Mouse (Mus musculus): ENCODE measurements around the gene Lingo2. TPM values are rescaled to one million over a fixed set of nuclear protein-coding genes. Genes with fewer than 3 reads are reported as not detected.
A peak's percentile ranks its signal among the peaks of the same experiment; 100 is the strongest.

The Lingo2 gene
- polyA plus RNA-seq, 1 experiment from 2014 or later, result 1.1 TPM

GRCm38 (mm10) chr4:36435211-36435610 is 516.3 kb downstream of the Lingo2 start:
- H3K36me3 ChIP-seq, result no peaks in the 10 kb centered on the region
- DNase-seq (ENCODE audit: low spot score), result no peak
- no peaks in the 10 kb centered on the region for H3K9me3 ChIP-seq (replicated peaks)
- H3K27me3 ChIP-seq (ENCODE audit: low read depth, poor library complexity, severe bottlenecking), result no peaks in the 10 kb centered on the region
- no peaks in the 10 kb centered on the region for H3K4me1 ChIP-seq
- no peak overlapping the region for H3K27ac ChIP-seq (replicated peaks)
- no peak overlapping the region for H3K4me3 ChIP-seq
- 91% methylated on average over 3 of the region's 3 CpGs for WGBS

- Histone ChIP-seq H3K27ac (replicated peaks) (no peak overlapping the region), H3K9me3 (replicated peaks) (no peaks in the 10 kb centered on the region), H3K27me3 (ENCODE audit: low read depth, poor library complexity, severe bottlenecking) (no peaks in the 10 kb centered on the region), H3K4me1 (no peaks in the 10 kb centered on the region), H3K4me3 (no peak overlapping the region), H3K36me3 (no peaks in the 10 kb centered on the region)
- DNase-seq (ENCODE audit: low spot score), result no peak
- whole genome bisulfite sequencing, result 72% methylated on average over 5 of the region's 5 CpGs
Observed at GRCm38 (mm10) chr4:36426192-36426591, 525.4 kb downstream of the Lingo2 start.

- no peak overlapping the region for H3K27ac ChIP-seq (replicated peaks)
- no peaks in the 10 kb centered on the region for H3K36me3 ChIP-seq
- 89% methylated on average over 3 of the region's 3 CpGs for WGBS
- DNase-seq (ENCODE audit: low spot score), result no peak
- H3K4me1 ChIP-seq, result no peaks in the 10 kb centered on the region
- H3K4me3 ChIP-seq, result no peak overlapping the region
- H3K27me3 ChIP-seq (ENCODE audit: low read depth, poor library complexity, severe bottlenecking), result no peaks in the 10 kb centered on the region
- no peaks in the 10 kb centered on the region for H3K9me3 ChIP-seq (replicated peaks)
Observed at GRCm38 (mm10) chr4:36407350-36407749, 544.2 kb downstream of the Lingo2 start.

- no peaks in the 10 kb centered on the region for H3K4me1 ChIP-seq
- no peaks in the 10 kb centered on the region for H3K27me3 ChIP-seq (ENCODE audit: low read depth, poor library complexity, severe bottlenecking)
- no peak overlapping the region for H3K27ac ChIP-seq (replicated peaks)
- H3K9me3 ChIP-seq (replicated peaks), result no peaks in the 10 kb centered on the region
- H3K4me3 ChIP-seq, result no peak overlapping the region
- no peaks in the 10 kb centered on the region for H3K36me3 ChIP-seq
- WGBS, result 86% methylated on average over 3 of the region's 3 CpGs
- DNase-seq (ENCODE audit: low spot score), result no peak
Observed at GRCm38 (mm10) chr4:36368925-36369324, 582.6 kb downstream of the Lingo2 start.

- no peak for DNase-seq (ENCODE audit: low spot score)
- Histone ChIP-seq H3K36me3 (no peaks in the 10 kb centered on the region), H3K27me3 (ENCODE audit: low read depth, poor library complexity, severe bottlenecking) (no peaks in the 10 kb centered on the region), H3K9me3 (replicated peaks) (no peaks in the 10 kb centered on the region), H3K4me1 (no peaks in the 10 kb centered on the region), H3K27ac (replicated peaks) (no peak overlapping the region), H3K4me3 (no peak overlapping the region)
- 94% methylated on average over 2 of the region's 2 CpGs for WGBS
Observed at GRCm38 (mm10) chr4:36354401-36354800, 597.1 kb downstream of the Lingo2 start.

- Histone ChIP-seq H3K4me3 (no peak overlapping the region), H3K36me3 (no peaks in the 10 kb centered on the region), H3K4me1 (no peaks in the 10 kb centered on the region), H3K27ac (replicated peaks) (no peak overlapping the region), H3K9me3 (replicated peaks) (no peaks in the 10 kb centered on the region), H3K27me3 (ENCODE audit: low read depth, poor library complexity, severe bottlenecking) (no peaks in the 10 kb centered on the region)
- DNase-seq (ENCODE audit: low spot score), result no peak
- 90% methylated on average over 1 of the region's 1 CpGs for WGBS
Observed at GRCm38 (mm10) chr4:36331741-36332140, 619.8 kb downstream of the Lingo2 start.

GRCm38 (mm10) chr4:36325603-36326002 is 625.9 kb downstream of the Lingo2 start:
- Histone ChIP-seq H3K27ac (replicated peaks) (no peak overlapping the region), H3K9me3 (replicated peaks) (no peaks in the 10 kb centered on the region), H3K4me3 (no peak overlapping the region), H3K27me3 (ENCODE audit: low read depth, poor library complexity, severe bottlenecking) (no peaks in the 10 kb centered on the region), H3K36me3 (no peaks in the 10 kb centered on the region), H3K4me1 (no peaks in the 10 kb centered on the region)
- DNase-seq (ENCODE audit: low spot score), result no peak

GRCm38 (mm10) chr4:36313067-36313466 is 638.5 kb downstream of the Lingo2 start:
- WGBS, result 74% methylated on average over 2 of the region's 2 CpGs
- H3K4me3 ChIP-seq, result no peak overlapping the region
- no peaks in the 10 kb centered on the region for H3K36me3 ChIP-seq
- DNase-seq (ENCODE audit: low spot score), result no peak
- no peaks in the 10 kb centered on the region for H3K9me3 ChIP-seq (replicated peaks)
- H3K4me1 ChIP-seq, result no peaks in the 10 kb centered on the region; the same call in 1 of the 2 replicates
- H3K27me3 ChIP-seq (ENCODE audit: low read depth, poor library complexity, severe bottlenecking), result no peaks in the 10 kb centered on the region
- no peak overlapping the region for H3K27ac ChIP-seq (replicated peaks)

- no peaks in the 10 kb centered on the region; the same call in 1 of the 2 replicates for H3K4me1 ChIP-seq
- no peaks in the 10 kb centered on the region for H3K36me3 ChIP-seq
- no peaks in the 10 kb centered on the region for H3K27me3 ChIP-seq (ENCODE audit: low read depth, poor library complexity, severe bottlenecking)
- WGBS, result 92% methylated on average over 6 of the region's 6 CpGs
- H3K9me3 ChIP-seq (replicated peaks), result no peaks in the 10 kb centered on the region
- no peak overlapping the region for H3K4me3 ChIP-seq
- no peak overlapping the region for H3K27ac ChIP-seq (replicated peaks)
- no peak for DNase-seq (ENCODE audit: low spot score)
Observed at GRCm38 (mm10) chr4:36311431-36311830, 640.1 kb downstream of the Lingo2 start.

- Histone ChIP-seq H3K9me3 (replicated peaks) (no peaks in the 10 kb centered on the region), H3K4me1 (no peaks in the 10 kb centered on the region; the same call in 1 of the 2 replicates), H3K27me3 (ENCODE audit: low read depth, poor library complexity, severe bottlenecking) (no peaks in the 10 kb centered on the region), H3K4me3 (no peak overlapping the region), H3K36me3 (no peaks in the 10 kb centered on the region), H3K27ac (replicated peaks) (no peak overlapping the region)
- WGBS, result 89% methylated on average over 1 of the region's 1 CpGs
- no peak for DNase-seq (ENCODE audit: low spot score)
Observed at GRCm38 (mm10) chr4:36305228-36305627, 646.3 kb downstream of the Lingo2 start.

- WGBS, result 78% methylated on average over 8 of the region's 8 CpGs
- H3K27me3 ChIP-seq (ENCODE audit: low read depth, poor library complexity, severe bottlenecking), result no peaks in the 10 kb centered on the region
- no peaks in the 10 kb centered on the region for H3K9me3 ChIP-seq (replicated peaks)
- H3K4me1 ChIP-seq, result peaks cover 6% of the 10 kb centered on the region
- no peak overlapping the region for H3K27ac ChIP-seq (replicated peaks)
- no peak overlapping the region for H3K4me3 ChIP-seq
- no peaks in the 10 kb centered on the region for H3K36me3 ChIP-seq
- DNase-seq (ENCODE audit: low spot score), result no peak
Observed at GRCm38 (mm10) chr4:36289701-36290053, 661.9 kb downstream of the Lingo2 start.

GRCm38 (mm10) chr4:36288813-36289700 is 662.5 kb downstream of the Lingo2 start:
- Histone ChIP-seq H3K27ac (replicated peaks) (no peak overlapping the region), H3K4me1 (peaks cover 6% of the 10 kb centered on the region), H3K4me3 (no peak overlapping the region), H3K27me3 (ENCODE audit: low read depth, poor library complexity, severe bottlenecking) (no peaks in the 10 kb centered on the region), H3K36me3 (no peaks in the 10 kb centered on the region), H3K9me3 (replicated peaks) (no peaks in the 10 kb centered on the region)
- DNase-seq (ENCODE audit: low spot score), result peak; percentile 47
- 51% methylated on average over 17 of the region's 17 CpGs for WGBS

- 92% methylated on average over 2 of the region's 2 CpGs for WGBS
- no peaks in the 10 kb centered on the region for H3K27me3 ChIP-seq (ENCODE audit: low read depth, poor library complexity, severe bottlenecking)
- H3K4me3 ChIP-seq, result no peak overlapping the region
- no peaks in the 10 kb centered on the region for H3K36me3 ChIP-seq
- H3K4me1 ChIP-seq, result no peaks in the 10 kb centered on the region
- DNase-seq (ENCODE audit: low spot score), result no peak
- no peak overlapping the region for H3K27ac ChIP-seq (replicated peaks)
- no peaks in the 10 kb centered on the region for H3K9me3 ChIP-seq (replicated peaks)
Observed at GRCm38 (mm10) chr4:36262436-36263169, 688.9 kb downstream of the Lingo2 start.
